Mouse (Mus musculus) T-helper 17 cell (primary cell): ENCODE measurements around the gene Atp2b2.

ENCODE experiments used
- in situ Hi-C, 2 experiments: fragments of 300-600 bp; cut with MboI, MseI; formaldehyde crosslinking; loops; 1 replicate in 1 of 2; 2 replicates in 1 of 2; pipeline ENCODE4 v1.15.1; 2025; ENCODE audit warnings: high pct_unique_total_duplicates in 2 of 2

The Atp2b2 gene

DNA sequence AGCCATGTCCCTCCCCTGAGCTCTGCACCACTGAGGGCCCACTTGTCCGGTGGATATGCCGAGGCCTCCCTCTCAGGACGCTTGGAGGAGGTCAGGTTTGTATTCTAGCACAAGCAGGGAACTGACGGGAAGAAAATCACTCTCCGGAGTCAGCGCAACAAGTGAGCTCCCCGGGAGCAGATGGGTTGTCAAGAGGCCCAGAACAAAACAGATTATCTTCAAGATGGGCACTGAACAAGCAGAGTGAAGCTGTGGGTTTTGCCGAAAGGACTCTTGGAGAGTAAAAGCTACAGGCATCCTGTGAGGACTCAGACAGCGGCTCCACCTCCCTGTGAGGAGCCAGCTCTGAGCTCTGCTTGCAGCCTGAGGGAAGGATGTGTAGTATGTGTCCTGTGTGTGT, 20.3 kb downstream of the Atp2b2 start:
- in situ Hi-C loops, result no loop called here

- in situ Hi-C loops, result no loop called here
These were observed 28.6 kb downstream of the Atp2b2 start for GRCm38 (mm10) chr6:114013801-114014200.

DNA sequence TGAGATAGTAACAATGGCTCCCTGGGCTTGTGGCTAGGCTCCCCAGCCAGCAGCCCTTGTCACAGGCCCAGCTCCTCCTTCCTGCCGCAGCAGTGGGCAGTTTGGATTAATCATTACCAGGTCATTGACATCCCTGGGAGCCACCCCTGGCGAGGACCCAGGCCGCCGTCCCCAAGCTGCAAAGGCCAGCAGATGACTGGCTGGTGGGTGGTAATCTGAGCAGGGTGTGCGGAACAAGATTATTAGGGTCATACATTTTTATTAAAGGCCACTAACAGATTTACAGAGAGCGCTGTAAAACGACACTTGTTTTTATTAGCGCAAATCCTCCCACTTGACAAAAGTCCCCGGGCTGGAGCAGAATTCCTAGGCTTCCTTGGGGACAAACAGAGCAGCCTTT, 29.6 kb downstream of the Atp2b2 start:
- in situ Hi-C loops, result no loop called here

DNA sequence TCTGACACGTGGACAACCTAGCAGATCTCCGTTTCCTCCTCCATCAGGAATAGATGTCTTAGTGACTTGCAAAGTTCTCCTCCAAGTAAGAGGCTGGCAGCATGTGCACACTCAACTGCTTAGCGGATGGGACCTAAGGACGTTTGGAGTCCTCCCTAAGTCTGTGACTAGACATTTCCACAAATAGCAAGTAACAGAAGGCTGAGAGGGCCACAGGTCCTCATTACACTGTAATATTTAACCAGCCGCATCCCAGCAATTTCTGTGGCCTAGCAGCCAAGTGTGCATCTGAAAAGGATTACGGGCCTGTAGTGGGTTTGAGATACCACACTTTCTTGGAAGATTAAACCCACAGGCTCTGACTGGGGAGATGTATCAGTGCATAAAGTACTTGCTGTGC, 30.4 kb downstream of the Atp2b2 start:
- in situ Hi-C loops, result no loop called here

DNA sequence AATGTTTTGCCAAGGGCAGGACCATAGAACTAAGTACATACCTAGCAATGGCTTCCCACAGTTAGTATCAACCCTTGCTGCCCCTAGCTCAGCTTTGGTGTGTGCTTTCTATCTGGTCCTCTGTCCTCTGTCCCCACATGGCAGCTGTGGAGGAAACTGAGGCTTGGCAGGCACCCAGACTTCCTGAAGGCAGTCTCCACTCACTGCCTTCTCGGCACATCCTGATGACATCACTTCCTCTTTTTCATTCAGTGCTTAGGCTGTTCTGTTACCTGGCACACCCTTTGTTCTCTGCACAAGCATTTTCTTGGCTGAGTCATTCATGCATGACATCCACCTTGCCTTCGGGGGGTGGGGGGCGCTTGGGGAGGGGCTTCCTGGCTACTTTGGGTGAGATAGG, 38.6 kb downstream of the Atp2b2 start:
- in situ Hi-C loops, result no loop called here

GRCm38 (mm10) chr6:114000928-114001327, 41.5 kb downstream of the Atp2b2 start:
- in situ Hi-C loops, result no loop called here

DNA sequence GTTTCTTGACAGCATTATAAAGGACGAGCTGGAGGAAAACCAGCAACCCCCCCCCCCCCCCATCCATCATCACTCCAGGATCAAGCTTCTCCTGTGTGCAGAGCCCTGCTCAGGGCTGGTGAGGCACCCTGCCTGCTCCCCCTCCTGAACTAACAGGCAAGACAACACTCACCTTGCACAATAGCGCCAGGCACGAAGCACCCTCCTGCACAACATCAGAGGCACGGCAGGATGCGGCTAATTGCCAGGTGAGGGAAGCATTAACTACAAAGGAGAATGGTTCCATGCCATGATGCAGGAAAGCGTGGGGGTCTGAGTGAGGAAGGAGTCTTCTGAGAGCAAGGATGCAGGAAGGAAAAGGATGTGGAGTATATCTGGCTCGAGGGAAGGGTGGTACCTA, 42.1 kb downstream of the Atp2b2 start:
- in situ Hi-C loops, result no loop called here

DNA sequence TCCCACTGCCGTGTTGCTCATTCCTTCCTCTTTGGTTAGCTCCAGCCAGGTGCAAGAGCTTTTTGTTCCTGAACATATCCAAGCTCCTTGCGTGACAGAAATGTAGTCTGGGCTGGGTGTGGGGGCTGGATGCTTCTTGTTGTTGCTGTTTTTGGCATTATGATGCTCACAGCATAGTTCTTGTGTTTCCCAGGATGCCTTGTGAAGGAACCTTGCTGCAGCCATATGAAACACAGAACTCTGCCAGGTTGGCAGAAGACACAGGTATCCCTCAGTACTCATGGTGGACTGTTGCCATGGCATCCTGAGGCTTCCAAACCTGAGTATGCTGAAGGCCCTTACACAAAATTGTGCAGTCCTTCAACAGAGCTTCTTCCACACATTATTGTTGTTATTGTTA, 44.0 kb downstream of the Atp2b2 start:
- in situ Hi-C loops, result no loop called here

DNA sequence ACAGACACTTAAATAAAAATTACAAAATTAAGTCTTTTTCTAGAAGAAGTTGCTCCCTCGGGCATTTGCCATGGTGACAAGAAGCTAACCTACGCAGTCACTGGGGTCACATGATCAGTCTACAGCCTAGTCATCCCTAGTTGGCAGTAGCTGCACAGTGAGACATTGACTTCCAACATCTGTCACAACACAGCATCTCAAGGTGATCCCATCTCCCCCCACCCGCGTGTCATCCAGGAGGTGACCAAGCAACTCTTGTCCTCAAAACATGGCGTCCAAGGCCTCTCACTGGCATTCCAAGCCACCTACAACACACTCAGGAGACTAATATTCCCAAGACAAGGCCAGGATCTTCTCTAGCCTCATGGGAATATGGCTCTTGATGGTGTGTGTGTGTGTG, 48.2 kb downstream of the Atp2b2 start:
- in situ Hi-C loops, result no loop called here

DNA sequence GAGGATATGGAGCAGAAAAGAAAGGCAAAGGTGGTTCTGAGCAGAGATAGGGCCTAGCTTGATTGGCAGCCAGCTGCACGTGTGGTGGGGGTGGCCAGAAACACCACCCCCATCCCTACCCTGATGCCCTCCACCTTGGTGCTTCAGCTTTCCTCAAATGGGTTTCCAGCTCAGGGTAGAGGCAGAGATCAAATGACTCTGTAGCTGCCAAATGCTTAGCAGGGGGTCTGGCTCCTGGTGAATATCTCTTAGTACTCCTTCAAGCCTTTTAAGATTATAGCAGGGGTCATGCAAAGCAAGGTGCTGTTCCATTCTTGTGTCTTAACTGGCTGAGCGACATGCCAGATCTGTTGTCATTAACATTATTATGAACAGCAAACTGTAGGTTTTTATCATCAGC, 50.3 kb downstream of the Atp2b2 start:
- in situ Hi-C loops, result no loop called here

DNA sequence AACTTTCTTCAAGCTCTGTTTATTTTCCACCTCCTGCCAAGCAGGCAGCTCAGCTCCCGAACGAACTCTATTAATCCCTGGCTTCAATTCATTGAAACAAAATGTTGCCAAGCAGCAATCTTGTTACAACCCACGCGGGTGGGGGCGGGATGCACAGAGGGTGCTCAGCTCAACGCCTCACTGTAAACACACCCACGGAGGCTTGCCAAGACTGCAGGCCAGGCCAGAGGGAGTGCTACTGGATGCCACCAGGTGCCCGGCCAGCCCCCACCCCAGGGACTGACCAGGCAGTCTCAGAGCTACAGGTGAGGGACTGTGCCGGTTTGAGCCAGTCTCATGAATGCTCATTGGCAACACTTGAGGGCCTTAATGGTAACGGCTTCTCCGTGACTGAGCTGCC, 50.9 kb downstream of the Atp2b2 start:
- in situ Hi-C loops, result no loop called here

DNA sequence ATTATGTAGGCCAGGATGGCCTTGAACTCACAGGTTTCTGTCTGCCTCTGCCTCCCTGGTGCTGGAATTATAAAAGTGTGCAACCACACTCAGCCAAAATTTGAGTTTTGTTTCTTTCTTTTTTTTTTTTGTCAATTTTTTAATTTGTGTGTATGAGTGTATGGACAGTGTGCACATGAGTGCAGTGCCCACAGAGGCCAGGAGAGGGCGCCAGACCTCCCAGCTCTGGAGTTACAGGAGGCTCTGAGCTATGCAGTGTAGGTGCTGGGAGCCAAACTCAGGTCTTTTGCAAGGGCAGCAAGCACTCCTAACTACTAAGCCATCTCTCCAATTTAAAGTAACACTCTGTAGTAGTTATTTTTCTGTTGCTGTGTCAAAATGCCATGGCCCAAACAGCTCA, 52.4 kb downstream of the Atp2b2 start:
- in situ Hi-C loops, result no loop called here

DNA sequence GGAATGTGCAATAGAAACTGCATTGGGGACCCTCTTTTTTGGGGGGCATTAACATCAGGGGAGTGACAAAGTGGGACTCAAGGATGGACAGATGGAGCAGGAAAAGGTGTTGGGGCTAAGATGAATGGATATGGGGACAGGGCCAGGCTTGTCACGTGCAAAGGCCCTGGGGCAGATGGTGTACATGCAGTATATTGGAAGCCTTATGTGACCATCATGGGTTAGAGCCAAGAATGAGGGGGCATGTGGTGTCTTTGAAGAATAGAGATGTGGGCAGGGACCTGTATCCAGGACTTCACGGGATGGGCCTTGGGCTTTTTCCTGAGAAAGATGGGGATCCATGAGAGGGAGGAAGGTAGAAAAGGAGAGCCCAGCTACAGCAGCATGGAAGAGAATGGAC, 53.9 kb downstream of the Atp2b2 start:
- in situ Hi-C loops, result no loop called here

DNA sequence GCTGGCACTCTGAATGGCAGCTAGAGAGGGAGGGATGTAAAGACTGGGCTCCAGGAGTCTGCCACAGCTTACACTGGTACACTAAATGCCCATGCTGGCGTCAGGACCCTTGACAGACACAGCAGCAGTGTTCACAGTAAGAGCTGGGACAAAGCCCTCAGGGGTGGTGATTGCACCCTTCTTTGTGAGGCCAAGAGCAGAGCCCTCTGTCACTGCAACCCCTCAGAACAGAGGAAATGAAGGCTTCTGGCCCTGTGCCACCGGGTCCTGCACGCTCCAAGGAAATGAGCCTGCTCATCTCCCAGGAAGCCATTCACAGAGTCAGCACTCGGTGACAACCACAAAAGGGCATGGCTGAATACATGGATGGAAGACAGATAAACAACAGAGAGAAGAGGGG, 55.7 kb downstream of the Atp2b2 start:
- in situ Hi-C loops, result no loop called here

DNA sequence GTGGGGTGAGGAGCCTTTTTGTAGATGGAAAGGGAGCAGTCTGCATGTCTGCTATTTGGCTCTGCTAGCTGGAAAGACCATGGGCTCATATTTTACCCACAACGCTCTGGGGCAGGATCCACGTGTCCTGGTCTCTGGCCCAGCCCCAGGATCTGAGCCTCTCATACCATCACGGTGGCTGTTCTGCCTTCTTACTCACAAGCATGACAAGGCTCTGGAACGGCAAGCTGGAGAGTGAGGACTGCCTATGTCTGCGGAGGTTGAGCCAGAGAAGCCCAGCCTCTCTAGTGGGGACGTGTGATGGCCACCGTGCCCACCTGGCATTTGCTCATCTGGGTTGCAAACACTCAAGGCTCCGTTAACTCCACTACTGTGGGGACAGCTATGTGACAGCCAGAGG, 63.7 kb downstream of the Atp2b2 start:
- in situ Hi-C loops, result no loop called here

GRCm38 (mm10) chr6:113978091-113978650, 64.2 kb downstream of the Atp2b2 start:
- in situ Hi-C loops, result no loop called here

DNA sequence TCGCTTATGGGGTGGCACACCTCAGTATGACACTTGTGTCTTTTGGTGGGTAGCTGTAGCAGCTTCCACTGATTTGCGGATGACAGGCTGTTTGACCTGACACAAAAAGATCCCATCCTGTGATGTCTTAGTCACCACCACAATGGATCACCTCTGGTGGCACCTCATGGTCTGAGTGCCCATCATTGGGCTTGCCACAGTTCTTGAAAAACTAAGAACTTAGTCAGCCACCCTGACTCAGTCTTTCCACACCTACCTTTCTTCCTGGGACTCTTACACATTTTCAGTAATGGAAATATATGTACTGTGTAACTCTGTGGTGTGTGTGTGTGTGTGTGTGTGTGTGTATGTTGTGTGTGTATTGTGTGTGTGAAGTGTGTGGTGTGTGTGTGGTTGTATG, 71.5 kb downstream of the Atp2b2 start:
- in situ Hi-C loops, result no loop called here

DNA sequence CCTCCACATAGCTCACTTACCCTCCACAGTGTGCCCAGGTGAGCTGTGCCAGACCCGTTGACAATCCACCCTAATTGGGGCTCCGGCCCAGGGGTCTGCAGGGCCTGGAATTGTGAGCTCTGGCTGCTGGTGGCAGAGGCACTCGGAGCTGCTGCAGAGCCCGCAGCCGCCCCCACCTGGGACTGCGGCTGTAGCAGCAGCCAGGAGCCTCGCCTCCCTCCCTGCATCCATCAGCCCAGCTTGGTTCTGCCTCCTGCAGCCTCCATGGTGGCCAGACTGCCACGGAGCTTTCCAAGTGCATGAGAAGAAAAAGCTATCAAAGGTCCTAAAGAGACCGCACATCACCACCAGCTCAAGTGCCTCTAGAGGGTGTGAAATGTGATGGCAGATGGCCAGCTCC, 71.9 kb downstream of the Atp2b2 start:
- in situ Hi-C loops, result no loop called here

DNA sequence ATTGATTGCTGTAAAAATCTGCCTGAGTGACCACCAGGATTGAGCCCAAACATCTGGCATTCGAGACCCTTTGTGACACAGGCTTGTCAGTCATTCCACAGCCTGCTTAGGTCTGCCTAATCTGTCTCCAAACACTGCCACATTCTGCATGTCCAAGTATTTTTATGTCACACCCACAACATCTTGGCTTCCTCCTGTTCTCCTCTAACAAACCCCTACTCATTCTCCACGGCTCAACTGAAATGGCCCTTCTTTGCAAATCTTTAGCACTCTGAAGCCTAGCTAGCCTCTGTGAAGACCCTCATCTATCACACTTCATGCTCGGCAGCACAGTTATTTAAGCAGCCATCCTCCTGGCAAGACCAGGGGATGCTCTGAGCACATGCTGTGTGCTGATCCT, 72.7 kb downstream of the Atp2b2 start:
- in situ Hi-C loops, result no loop called here

DNA sequence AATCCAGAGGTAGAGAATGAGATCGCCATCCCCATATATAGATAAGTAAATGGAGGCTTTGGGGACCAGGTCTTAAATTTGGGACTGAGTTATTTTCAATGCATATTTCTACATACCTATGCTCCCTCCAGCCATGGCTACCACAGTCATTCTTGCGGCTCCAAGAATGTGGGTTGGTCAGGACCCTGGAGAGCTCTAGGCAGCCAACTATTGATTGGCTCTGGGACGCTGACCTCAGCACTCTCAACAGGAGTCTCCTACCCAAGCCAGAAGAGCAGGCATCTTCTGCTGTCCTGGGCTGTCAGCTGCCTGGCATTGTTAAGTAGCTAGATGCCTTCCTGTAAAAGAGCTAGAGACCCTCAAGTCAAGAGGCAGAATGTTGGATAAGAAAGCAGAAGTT, 79.6 kb downstream of the Atp2b2 start:
- in situ Hi-C loops, result no loop called here

DNA sequence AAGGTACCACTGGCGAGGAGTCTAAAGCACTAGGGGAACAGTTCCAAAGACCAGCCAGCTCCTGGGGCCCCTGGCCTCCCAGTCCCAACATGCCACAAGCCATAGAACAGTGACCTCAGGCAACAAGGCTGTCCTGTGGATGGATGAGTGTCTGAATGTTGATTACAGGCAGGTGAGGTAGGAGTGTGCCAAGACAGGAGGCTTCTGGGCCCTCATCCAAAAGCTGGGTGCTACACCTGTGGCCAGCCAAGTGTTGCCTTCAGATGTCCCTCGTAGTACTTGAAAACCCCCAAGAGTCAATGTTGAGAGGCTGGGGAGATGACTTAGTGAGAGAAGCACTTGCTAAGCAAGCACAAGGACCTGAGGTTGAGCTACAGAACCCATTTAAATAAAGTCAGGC, 80.8 kb downstream of the Atp2b2 start:
- in situ Hi-C loops, result no loop called here

- in situ Hi-C loops, result no loop called here
These were observed 83.1 kb downstream of the Atp2b2 start for GRCm38 (mm10) chr6:113959336-113959735.

- in situ Hi-C loops, result no loop called here
These were observed 83.7 kb downstream of the Atp2b2 start for GRCm38 (mm10) chr6:113958714-113959113.

GRCm38 (mm10) chr6:113958003-113958402, 84.4 kb downstream of the Atp2b2 start:
- in situ Hi-C loops, result no loop called here
